Mouse (Mus musculus): Measurements from ENCODE around the gene Rassf2.

DNA sequence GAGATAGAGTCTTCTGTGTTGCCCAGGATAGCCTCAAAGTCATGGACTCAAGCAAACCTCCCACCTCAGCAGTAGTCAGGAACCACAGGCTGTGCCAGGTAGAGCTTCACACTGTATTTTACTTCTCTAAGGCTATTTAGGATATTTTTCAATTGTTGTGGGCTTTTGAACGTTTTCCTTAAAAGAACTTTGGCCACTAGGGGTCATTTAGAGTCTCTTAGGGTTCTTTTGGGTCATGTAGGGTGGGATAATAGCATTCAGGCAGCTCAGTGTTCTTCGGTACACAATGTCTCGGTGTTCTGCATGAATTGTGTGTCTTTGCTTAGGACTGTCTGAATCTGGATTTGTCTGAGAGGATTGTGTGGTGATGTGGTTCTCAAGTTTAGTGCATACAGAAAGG, 42.1 kb downstream of the Rassf2 start:
- no peak for TF ChIP-seq CTCF (IDR thresholded peaks at IDR 0.05; ENCODE audit: low read depth)
- no peak for TF ChIP-seq EP300 (IDR thresholded peaks at IDR 0.05; ENCODE audit: low read depth)
